Mouse (Mus musculus) limb, embryonic 13.5 days (tissue): ENCODE data around the gene Gm20388. TPM values are rescaled to one million over a fixed set of nuclear protein-coding genes. Genes with fewer than 3 reads are reported as not detected.

Source experiments
- ATAC-seq: fragments of 200-750 bp; cut with Nextera tagmentation; 2 replicates; pipeline ENCODE4 v1.8.0; 2017; ENCODE audit warnings: low read depth, moderate number of reproducible peaks, moderate TSS enrichment; ENCODE audit not compliant: low FRiP score
- H3K27ac ChIP-seq: fragments of 300-500 bp; sonication (generic); 2 replicates; pipeline ENCODE4 v1.5.1; 2015; ENCODE audit warnings: inconsistent platforms, mild to moderate bottlenecking, moderate library complexity
- H3K27me3 ChIP-seq: fragments of 300-500 bp; sonication (generic); 2 replicates; pipeline ENCODE4 v1.6.1; 2015; ENCODE audit warnings: mild to moderate bottlenecking, inconsistent platforms
- H3K36me3 ChIP-seq: fragments of 300-500 bp; sonication (generic); 2 replicates; pipeline ENCODE4 v1.6.1; 2015; ENCODE audit warnings: inconsistent platforms, mild to moderate bottlenecking, moderate library complexity
- H3K4me1 ChIP-seq: fragments of 300-500 bp; sonication (generic); 2 replicates; pipeline ENCODE4 v1.6.1; 2015; ENCODE audit warnings: inconsistent platforms
- H3K4me2 ChIP-seq: fragments of 300-500 bp; sonication (generic); replicated peaks from 2 replicates; pipeline ENCODE4 v1.6.1; 2015; ENCODE audit warnings: inconsistent platforms, mild to moderate bottlenecking, moderate library complexity
- H3K4me3 ChIP-seq: fragments of 300-500 bp; sonication (generic); 2 replicates; pipeline ENCODE4 v1.5.1; 2015; ENCODE audit warnings: moderate library complexity, mild to moderate bottlenecking, inconsistent platforms
- H3K9ac ChIP-seq: fragments of 300-500 bp; sonication (generic); 2 replicates; pipeline ENCODE4 v1.6.1; 2015; ENCODE audit warnings: mild to moderate bottlenecking, inconsistent platforms
- H3K9me3 ChIP-seq: fragments of 300-500 bp; sonication (generic); 2 replicates; pipeline ENCODE4 v1.6.1; 2016; ENCODE audit warnings: inconsistent platforms
- WGBS: fragments of 180-500 bp; shearing (Covaris S2); methylation state at CpG from one replicate; pipeline ENCODE4 v1.1.7; 2015; 5-methylcytosine and 5-hydroxymethylcytosine counted together
- polyA plus RNA-seq: library from polyadenylated mRNA; unstranded; fragments of >200 nt; fragmentation: Nextera tagmentation; extraction: Ambion mirVana; gene quantifications from 2 replicates; pipeline ENCODE4 v1.2.1, GENCODE M21; 2015

Gm20388 gene
- polyA plus RNA-seq, 1 experiment from 2014 or later = 7.1 TPM

GRCm38 (mm10) chr8:121990506-121991255 lies 2080.0 kb downstream of the Gm20388 start:
- no peak overlapping the region for H3K27ac ChIP-seq
- H3K9ac ChIP-seq = no peak overlapping the region
- no peak overlapping the region for H3K4me2 ChIP-seq
- H3K9me3 ChIP-seq = no peaks in the 10 kb centered on the region; the same call in 1 of the 2 replicates
- WGBS = 88% methylated on average over 9 of the region's 9 CpGs
- no peaks in the 10 kb centered on the region for H3K27me3 ChIP-seq
- H3K4me3 ChIP-seq = no peak overlapping the region
- H3K4me1 ChIP-seq = no peaks in the 10 kb centered on the region
- H3K36me3 ChIP-seq = peaks cover 80% of the 10 kb centered on the region
- no peak for ATAC-seq

GRCm38 (mm10) chr8:121991611-121992010 lies 2081.0 kb downstream of the Gm20388 start:
- Histone ChIP-seq H3K27ac (no peak overlapping the region), H3K4me3 (no peak overlapping the region), H3K9ac (no peak overlapping the region), H3K4me1 (no peaks in the 10 kb centered on the region), H3K36me3 (peaks cover 82% of the 10 kb centered on the region), H3K9me3 (no peaks in the 10 kb centered on the region), H3K27me3 (no peaks in the 10 kb centered on the region), H3K4me2 (no peak overlapping the region)
- 90% methylated on average over 7 of the region's 7 CpGs for WGBS
- no peak for ATAC-seq

- ATAC-seq = no peak
- Histone ChIP-seq H3K36me3 (peaks cover 82% of the 10 kb centered on the region), H3K27ac (no peak overlapping the region), H3K4me2 (no peak overlapping the region), H3K9ac (no peak overlapping the region), H3K4me1 (no peaks in the 10 kb centered on the region), H3K4me3 (no peak overlapping the region), H3K27me3 (no peaks in the 10 kb centered on the region), H3K9me3 (no peaks in the 10 kb centered on the region)
- WGBS = 80% methylated on average over 4 of the region's 4 CpGs
These were observed 2082.3 kb downstream of the Gm20388 start for GRCm38 (mm10) chr8:121992911-121993310.

DNA sequence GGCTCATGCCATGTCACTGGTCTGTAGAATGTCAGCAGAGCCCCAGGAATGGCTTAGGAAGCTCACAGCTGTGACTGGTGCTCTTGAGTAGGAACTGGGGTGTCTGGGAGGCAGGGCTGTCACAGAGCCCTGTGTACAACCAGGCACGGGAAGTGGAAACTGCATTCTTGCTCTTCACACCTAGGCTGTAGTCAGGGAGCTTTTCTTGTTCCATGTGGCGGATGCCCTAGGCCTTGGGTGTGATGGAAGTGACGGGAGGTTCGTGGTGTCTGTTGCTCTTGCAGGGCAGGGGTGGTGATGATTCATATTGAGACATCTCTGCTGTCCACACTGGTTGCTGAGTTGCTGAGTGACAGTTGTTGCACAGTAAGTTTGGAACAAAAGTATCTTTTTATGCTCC lies 2084.5 kb downstream of the Gm20388 start:
- Histone ChIP-seq H3K9ac (no peak overlapping the region), H3K4me1 (no peaks in the 10 kb centered on the region), H3K4me2 (no peak overlapping the region), H3K36me3 (peaks cover 82% of the 10 kb centered on the region), H3K4me3 (no peak overlapping the region), H3K9me3 (no peaks in the 10 kb centered on the region), H3K27ac (no peak overlapping the region), H3K27me3 (no peaks in the 10 kb centered on the region)
- WGBS = 86% methylated on average over 4 of the region's 4 CpGs
- ATAC-seq = no peak

GRCm38 (mm10) chr8:121995895-121996294 lies 2085.3 kb downstream of the Gm20388 start:
- ATAC-seq = no peak
- H3K27ac ChIP-seq = no peak overlapping the region
- no peaks in the 10 kb centered on the region for H3K4me1 ChIP-seq
- H3K9ac ChIP-seq = no peak overlapping the region
- H3K27me3 ChIP-seq = no peaks in the 10 kb centered on the region
- peaks cover 82% of the 10 kb centered on the region for H3K36me3 ChIP-seq
- 86% methylated on average over 3 of the region's 3 CpGs for WGBS
- no peaks in the 10 kb centered on the region for H3K9me3 ChIP-seq
- H3K4me2 ChIP-seq = no peak overlapping the region
- no peak overlapping the region for H3K4me3 ChIP-seq

GRCm38 (mm10) chr8:121998631-121999030 lies 2088.0 kb downstream of the Gm20388 start:
- H3K36me3 ChIP-seq = peaks cover 82% of the 10 kb centered on the region
- no peaks in the 10 kb centered on the region for H3K9me3 ChIP-seq
- no peak for ATAC-seq
- 0 out of 2 replicates have a peak, but pooled peaks cover 4% of the 10 kb centered on the region for H3K4me1 ChIP-seq
- 91% methylated on average over 4 of the region's 4 CpGs for WGBS
- no peak overlapping the region for H3K9ac ChIP-seq
- H3K4me3 ChIP-seq = no peak overlapping the region
- no peaks in the 10 kb centered on the region for H3K27me3 ChIP-seq
- no peak overlapping the region for H3K27ac ChIP-seq
- no peak overlapping the region for H3K4me2 ChIP-seq

GRCm38 (mm10) chr8:121999211-121999610 lies 2088.6 kb downstream of the Gm20388 start:
- Histone ChIP-seq H3K27ac (no peak overlapping the region), H3K27me3 (no peaks in the 10 kb centered on the region), H3K4me3 (no peak overlapping the region), H3K4me2 (no peak overlapping the region), H3K36me3 (peaks cover 87% of the 10 kb centered on the region), H3K4me1 (0 out of 2 replicates have a peak, but pooled peaks cover 4% of the 10 kb centered on the region), H3K9ac (no peak overlapping the region), H3K9me3 (no peaks in the 10 kb centered on the region)
- 79% methylated on average over 5 of the region's 5 CpGs for WGBS
- ATAC-seq = no peak

DNA sequence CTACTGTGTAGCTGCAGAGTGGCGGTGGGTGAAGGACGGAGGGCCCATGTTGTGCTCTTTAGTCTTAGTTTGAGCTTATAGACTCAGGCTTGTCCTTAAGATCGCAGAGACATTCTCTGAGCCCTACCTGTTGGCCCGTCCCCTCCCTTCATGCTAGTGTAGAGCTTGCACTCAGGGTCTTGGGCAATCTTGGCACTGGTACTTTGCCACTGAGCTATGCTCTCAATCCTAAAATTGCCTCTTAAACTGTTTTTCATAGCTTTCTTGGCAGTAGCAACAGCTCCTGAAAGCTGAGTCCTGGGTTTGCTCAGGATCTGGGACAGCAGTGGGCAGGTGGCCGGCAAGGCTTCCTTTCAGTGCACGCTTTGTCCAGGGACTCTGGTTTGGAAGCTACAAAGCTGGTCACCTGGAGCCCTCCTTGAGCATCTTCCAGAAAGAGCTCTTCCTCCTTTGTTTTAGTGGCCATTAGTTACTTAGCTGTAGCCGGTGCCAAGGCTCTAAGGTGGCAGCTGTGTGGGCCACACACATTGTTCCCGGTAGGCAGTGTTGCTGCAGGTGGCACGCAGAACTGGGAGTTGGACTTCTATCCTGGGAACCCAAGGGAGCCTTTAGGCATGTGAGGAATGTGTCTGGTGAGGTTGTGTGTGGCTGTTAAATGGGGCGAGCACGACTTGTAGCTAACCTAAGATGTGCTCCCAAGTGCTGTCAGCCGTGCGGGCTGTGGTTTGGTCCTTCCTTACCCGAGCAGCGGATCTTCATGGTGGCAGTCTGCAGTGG lies 2090.9 kb downstream of the Gm20388 start:
- no peaks in the 10 kb centered on the region for H3K9me3 ChIP-seq

GRCm38 (mm10) chr8:122003646-122004045 lies 2093.0 kb downstream of the Gm20388 start:
- WGBS = 90% methylated on average over 8 of the region's 8 CpGs
- peaks cover 88% of the 10 kb centered on the region for H3K36me3 ChIP-seq
- no peak for ATAC-seq

More for the DNA sequence above, 2090.9 kb downstream of the Gm20388 start:
- WGBS = 82% methylated on average over 15 of the region's 15 CpGs
- ATAC-seq = no peak
- H3K4me1 ChIP-seq = 0 out of 2 replicates have a peak, but pooled peaks cover 4% of the 10 kb centered on the region
- no peak overlapping the region for H3K4me2 ChIP-seq
- no peak overlapping the region for H3K27ac ChIP-seq
- no peaks in the 10 kb centered on the region for H3K27me3 ChIP-seq
- H3K4me3 ChIP-seq = no peak overlapping the region
- H3K36me3 ChIP-seq = peaks cover 89% of the 10 kb centered on the region
- no peak overlapping the region for H3K9ac ChIP-seq

DNA sequence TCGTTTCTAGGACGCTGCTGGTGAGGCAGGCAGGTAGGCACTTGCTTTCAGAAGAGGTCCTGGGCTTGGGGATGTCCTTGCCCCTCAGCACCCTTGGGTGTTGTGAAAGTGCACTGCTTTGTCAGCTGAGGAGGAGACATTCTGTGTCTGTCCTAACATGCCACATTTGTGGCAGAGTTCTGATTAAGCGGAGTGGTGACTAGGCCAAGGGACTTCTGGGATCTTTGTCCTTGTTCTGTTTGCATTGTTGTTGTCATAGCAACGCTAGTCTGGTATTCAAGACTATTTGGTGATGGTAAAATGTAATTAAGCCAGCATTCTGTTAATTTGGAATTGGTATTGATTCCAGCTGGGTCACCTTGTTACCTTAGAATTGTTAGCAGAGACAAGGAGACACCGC lies 2093.5 kb downstream of the Gm20388 start:
- Histone ChIP-seq H3K9me3 (no peaks in the 10 kb centered on the region), H3K36me3 (peaks cover 88% of the 10 kb centered on the region), H3K27me3 (no peaks in the 10 kb centered on the region), H3K4me1 (0 out of 2 replicates have a peak, but pooled peaks cover 4% of the 10 kb centered on the region), H3K27ac (no peak overlapping the region), H3K4me2 (no peak overlapping the region), H3K9ac (no peak overlapping the region), H3K4me3 (no peak overlapping the region)
- ATAC-seq = no peak
- 86% methylated on average over 5 of the region's 5 CpGs for WGBS

More at GRCm38 (mm10) chr8:122003646-122004045, 2093.0 kb downstream of the Gm20388 start:
- Histone ChIP-seq H3K4me3 (no peak overlapping the region), H3K27ac (no peak overlapping the region), H3K9ac (no peak overlapping the region), H3K4me2 (no peak overlapping the region), H3K27me3 (no peaks in the 10 kb centered on the region), H3K4me1 (0 out of 2 replicates have a peak, but pooled peaks cover 4% of the 10 kb centered on the region), H3K9me3 (no peaks in the 10 kb centered on the region)

- WGBS = 90% methylated on average over 25 of the region's 25 CpGs
- no peak for ATAC-seq
- H3K4me1 ChIP-seq = 0 out of 2 replicates have a peak, but pooled peaks cover 5% of the 10 kb centered on the region
- no peak overlapping the region for H3K4me3 ChIP-seq
- peaks cover 84% of the 10 kb centered on the region for H3K36me3 ChIP-seq
- H3K9me3 ChIP-seq = no peaks in the 10 kb centered on the region
- no peak overlapping the region for H3K4me2 ChIP-seq
- no peak overlapping the region for H3K27ac ChIP-seq
- no peak overlapping the region for H3K9ac ChIP-seq
- H3K27me3 ChIP-seq = no peaks in the 10 kb centered on the region
These were observed 2095.0 kb downstream of the Gm20388 start for GRCm38 (mm10) chr8:122005422-122006204.
